Mouse (Mus musculus) spleen, adult 2 months (tissue): ENCODE data around the gene Ctsl.

Experiments
- CTCF ChIP-seq: fragments of 200-500 bp; IDR thresholded peaks from 2 replicates; pipeline ENCODE4 v1.5.1; 2011; ENCODE audit warnings: mild to moderate bottlenecking, inconsistent platforms; ENCODE audit not compliant: insufficient read depth, insufficient read length, insufficient replicate concordance; ENCODE audit errors: extremely low read depth
- POLR2A ChIP-seq: fragments of 200-500 bp; IDR thresholded peaks from 2 replicates; pipeline ENCODE4 v1.6.1; 2011; ENCODE audit warnings: low read depth, low read length, inconsistent platforms

- TF ChIP-seq CTCF (no peak), POLR2A (no peak)
Observed at GRCm38 (mm10) chr13:64318355-64318754, 52.3 kb downstream of the Ctsl start.
